Mouse (Mus musculus) CD4-positive, CD25-positive, alpha-beta regulatory T cell, adult 2 months (primary cell): ENCODE data around the gene Chrm1.
A peak's percentile ranks its signal among the peaks of the same experiment; 100 is the strongest.

ENCODE experiments used
- DNase-seq: peaks from one replicate; pipeline ENCODE4 v3.0.0-alpha.2; 2012; ENCODE audit warnings: low read depth, low spot score

Chrm1 gene

DNA sequence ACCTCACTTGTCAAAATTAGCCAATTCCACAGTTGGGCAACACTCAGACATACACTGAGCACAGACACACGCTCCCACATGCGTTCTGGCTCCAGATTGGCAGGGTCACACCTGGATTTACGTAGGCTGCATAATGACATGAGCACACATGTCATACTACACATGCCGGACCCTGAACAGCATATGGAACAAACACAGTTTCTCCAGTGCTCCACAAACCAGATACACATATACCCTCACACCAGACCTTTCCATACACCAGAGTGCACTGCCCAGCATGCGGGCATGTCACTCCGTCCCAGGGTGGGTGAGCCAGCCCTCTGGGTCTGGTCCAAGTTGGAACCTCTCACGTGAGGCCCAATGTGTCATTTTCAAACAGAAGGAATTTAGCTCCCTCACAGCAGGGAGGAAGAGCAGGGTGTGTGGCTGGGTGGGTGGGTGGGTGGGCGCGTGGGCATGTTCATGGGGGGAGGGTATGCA lies at the start of gene Chrm1:
Gene Chrm1 (plus strand): TSS at position 430 of the 480 bp plus-strand sequence.
- no peak for DNase-seq

- DNase-seq: no peak
Measured at GRCm38 (mm10) chr19:8614343-8614742, 49.2 kb upstream of the Chrm1 start.

- DNase-seq: no peak
Measured at GRCm38 (mm10) chr19:8616314-8616713, 47.3 kb upstream of the Chrm1 start.

GRCm38 (mm10) chr19:8617904-8618303 lies 45.7 kb upstream of the Chrm1 start, which contains the start of gene Slc22a6:
Gene Slc22a6, plus strand, starts transcription at chr19:8618039.
- no peak for DNase-seq

GRCm38 (mm10) chr19:8621098-8621497 lies 42.5 kb upstream of the Chrm1 start:
- DNase-seq: no peak

DNA sequence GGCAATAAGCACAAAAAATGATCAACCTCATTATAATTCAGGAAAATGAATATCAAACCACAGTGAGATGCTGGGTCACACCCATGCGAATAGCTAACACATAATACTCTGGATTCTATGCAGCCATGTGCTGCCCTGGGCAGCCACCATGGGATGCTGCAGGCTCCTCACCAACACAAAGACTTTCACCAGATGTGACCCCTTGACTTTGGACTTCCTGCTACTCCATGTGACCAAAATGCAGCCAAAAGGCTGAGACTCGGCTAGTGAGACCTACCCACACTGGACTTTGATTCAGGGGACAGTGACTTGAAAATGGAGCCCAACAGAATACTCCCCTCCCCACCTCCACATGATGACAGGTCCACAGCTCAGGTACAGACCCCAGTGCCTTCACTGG lies 33.3 kb upstream of the Chrm1 start:
- DNase-seq: no peak

- DNase-seq: no peak
Measured at GRCm38 (mm10) chr19:8630826-8631225, 32.8 kb upstream of the Chrm1 start.

GRCm38 (mm10) chr19:8632029-8632428 lies 31.6 kb upstream of the Chrm1 start:
- no peak for DNase-seq

DNA sequence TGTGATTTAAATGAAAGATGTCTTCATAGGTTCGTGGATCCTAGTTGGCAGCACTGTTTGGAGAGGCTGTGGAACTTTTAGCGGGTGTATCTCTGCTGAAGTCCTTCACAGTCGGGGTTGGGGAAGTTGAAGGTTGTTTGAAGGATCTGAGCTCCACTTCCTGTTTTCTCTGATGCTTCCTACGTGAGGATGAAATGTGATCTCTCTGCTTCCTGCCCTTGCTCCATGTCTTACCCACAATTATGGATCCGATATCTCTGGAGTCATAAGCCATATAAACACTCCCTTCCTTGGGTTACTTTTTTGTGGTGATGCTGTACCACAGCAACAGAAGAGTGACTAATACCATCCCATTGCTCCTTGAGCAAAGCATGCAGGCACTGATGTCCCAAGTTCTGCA lies 21.5 kb upstream of the Chrm1 start:
- DNase-seq: no peak

GRCm38 (mm10) chr19:8646393-8646792 lies 17.2 kb upstream of the Chrm1 start:
- DNase-seq: no peak

DNA sequence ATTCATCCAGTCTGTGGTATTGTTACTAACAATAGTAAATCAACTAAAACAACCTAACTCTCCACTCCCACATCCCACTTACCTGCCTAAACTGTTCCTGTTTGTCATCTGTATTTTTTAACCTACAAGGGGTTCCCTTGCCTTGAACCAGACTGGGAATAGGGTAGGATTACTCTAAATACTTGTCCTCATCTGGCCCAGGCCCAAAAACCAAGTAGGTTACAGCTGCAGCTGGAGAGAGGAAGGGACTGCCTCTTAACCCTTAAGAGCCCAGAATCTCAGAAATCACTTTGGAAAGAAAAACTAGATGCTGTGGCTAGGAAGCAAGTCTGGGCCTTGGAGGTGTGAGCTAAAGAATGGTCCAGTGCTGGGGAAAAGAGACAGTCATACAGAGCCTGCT lies 7.8 kb upstream of the Chrm1 start:
- no peak for DNase-seq

- no peak for DNase-seq
Measured at GRCm38 (mm10) chr19:8656341-8656740, 7.2 kb upstream of the Chrm1 start.

- DNase-seq: no peak
Measured at GRCm38 (mm10) chr19:8661821-8662307, 1.7 kb upstream of the Chrm1 start.

- peak; percentile 62 for DNase-seq
Measured at GRCm38 (mm10) chr19:8662337-8662736, 1.3 kb upstream of the Chrm1 start.

DNA sequence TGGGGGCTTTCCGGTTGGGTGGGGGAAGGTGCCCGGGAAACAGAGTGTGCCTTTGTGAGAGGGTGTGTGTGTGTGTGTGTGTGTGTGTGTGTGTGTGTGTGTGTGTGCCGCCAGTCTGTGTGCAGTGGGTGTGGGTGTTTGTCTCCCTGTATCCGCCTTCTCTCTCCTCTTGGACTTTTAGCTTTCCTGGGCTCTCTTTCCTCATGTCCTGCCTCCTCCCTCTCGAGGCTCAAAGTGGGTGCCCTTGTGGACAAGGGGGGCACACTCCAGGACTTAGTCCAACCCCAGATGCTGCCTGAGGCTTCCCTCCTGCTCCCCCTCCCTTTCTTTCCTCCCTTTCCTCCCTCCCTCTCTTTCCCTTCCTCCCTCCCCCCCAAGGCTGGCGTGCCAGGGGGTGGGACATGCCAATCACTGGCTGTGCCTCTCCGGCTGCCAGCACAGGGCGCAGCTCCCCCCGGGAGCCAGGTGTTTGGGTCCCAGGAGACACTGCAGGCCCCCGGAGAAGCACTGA lies 377 bp downstream of the Chrm1 start:
- no peak for DNase-seq

DNA sequence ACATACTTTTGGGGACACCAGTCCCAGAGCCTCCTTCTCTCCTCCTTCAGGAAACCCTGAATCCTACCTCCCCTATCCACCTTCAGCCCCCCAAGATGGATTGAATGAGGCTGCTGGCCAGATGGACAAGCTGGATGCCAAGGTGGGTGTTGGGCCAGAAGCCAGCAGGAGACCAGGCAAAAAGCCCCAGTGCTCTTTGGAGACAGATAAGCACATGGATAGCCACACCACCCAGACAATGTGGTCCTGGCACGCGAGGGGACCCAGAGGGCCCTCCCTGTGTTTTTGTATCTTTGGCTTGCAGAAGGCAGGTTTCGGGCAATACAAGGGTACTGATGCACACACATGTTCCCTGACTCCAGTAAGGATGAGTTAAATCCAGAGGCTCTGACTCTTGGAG lies 1.3 kb downstream of the Chrm1 start:
- DNase-seq: no peak

GRCm38 (mm10) chr19:8665746-8666145 lies 2.2 kb downstream of the Chrm1 start:
- DNase-seq: no peak

- DNase-seq: no peak
Measured at GRCm38 (mm10) chr19:8672859-8673258, 9.3 kb downstream of the Chrm1 start.

GRCm38 (mm10) chr19:8673336-8674063 lies 9.9 kb downstream of the Chrm1 start:
- no peak for DNase-seq

DNA sequence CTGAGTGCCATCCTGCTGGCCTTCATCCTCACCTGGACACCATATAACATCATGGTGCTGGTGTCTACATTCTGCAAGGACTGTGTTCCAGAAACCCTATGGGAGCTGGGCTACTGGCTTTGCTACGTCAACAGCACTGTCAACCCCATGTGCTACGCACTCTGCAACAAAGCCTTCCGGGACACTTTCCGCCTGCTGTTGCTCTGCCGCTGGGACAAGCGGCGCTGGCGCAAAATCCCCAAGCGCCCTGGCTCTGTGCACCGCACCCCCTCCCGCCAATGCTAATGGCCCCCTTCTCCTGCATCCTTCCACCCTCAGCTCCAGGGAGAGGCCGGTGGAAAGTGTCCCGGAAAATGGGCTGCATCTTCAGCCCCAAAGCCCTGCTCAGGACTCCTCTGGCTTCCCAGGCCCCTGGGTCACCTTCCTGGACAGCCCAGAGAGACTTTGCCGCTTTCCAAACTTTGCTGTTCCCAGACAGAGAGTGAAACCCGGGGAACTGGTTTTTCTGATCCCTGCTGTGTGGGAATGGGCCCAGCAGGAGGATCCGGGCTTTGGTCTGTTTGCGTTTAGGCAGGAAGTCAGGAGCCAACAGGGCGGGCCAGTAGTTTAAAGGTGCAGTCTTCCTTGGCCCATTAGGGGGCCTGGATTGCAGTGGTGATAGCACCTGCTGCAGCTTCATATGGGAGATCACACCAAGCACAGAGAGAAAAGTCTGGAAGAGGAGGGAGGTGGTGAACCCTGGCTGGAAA lies 15.6 kb downstream of the Chrm1 start:
- no peak for DNase-seq

GRCm38 (mm10) chr19:8681633-8682362 lies 18.2 kb downstream of the Chrm1 start:
- DNase-seq: no peak

- peak; percentile 90 for DNase-seq
Measured at GRCm38 (mm10) chr19:8682996-8683395, 19.4 kb downstream of the Chrm1 start.
